Mouse (Mus musculus): Measurements from ENCODE around the gene Oas1h. TPM values are rescaled to one million over a fixed set of nuclear protein-coding genes. Genes with fewer than 3 reads are reported as not detected.

Gene Oas1h
- not detected in 2 replicates for polyA plus RNA-seq (2012)

GRCm38 (mm10) chr5:120861121-120861520, at the start of gene Oas1h:
TSS of gene Oas1h (plus strand) at chr5:120861421.

GRCm38 (mm10) chr5:120811951-120812819, 49.0 kb upstream of the Oas1h start, which contains the start of gene Oas1c:
TSS of gene Oas1c (minus strand) at chr5:120812514.

GRCm38 (mm10) chr5:120847067-120847466, 14.2 kb upstream of the Oas1h start, which contains the start of gene Oas1f:
TSS of gene Oas1f (plus strand) at chr5:120847367.

GRCm38 (mm10) chr5:120887413-120887812, 26.2 kb downstream of the Oas1h start, which contains the start of gene Oas1g:
TSS of gene Oas1g (minus strand) at chr5:120887613.

GRCm38 (mm10) chr5:120906791-120907733, 45.8 kb downstream of the Oas1h start, which contains the start of gene Oas1a:
TSS of gene Oas1a (minus strand) at chr5:120907521.

GRCm38 (mm10) chr5:120914204-120914603, 53.0 kb downstream of the Oas1h start, which contains the start of gene Oas1d:
TSS of gene Oas1d (plus strand) at chr5:120914536.

Other genes starting within 250 kb of the Oas1h start
- 23.5 and 24.3 TPM in 2 replicates for gene Rita1, start 248.8 kb upstream of the Oas1h start, polyA plus RNA-seq (2012)
- 111 and 152 TPM in 2 replicates for gene Ddx54, start 248.7 kb upstream of the Oas1h start, polyA plus RNA-seq (2012)
- gene Cfap73, start 227.2 kb upstream of the Oas1h start, polyA plus RNA-seq (2012), result not detected in 2 replicates
- 0.73 and 1.3 TPM in 2 replicates for gene Rasal1, start 212.6 kb upstream of the Oas1h start, polyA plus RNA-seq (2012)
- 0.38 and 1.0 TPM in 2 replicates for gene Dtx1, start 149.5 kb upstream of the Oas1h start, polyA plus RNA-seq (2012)
- gene Oas2, start 111.6 kb upstream of the Oas1h start, polyA plus RNA-seq (2012), result 0.39 and 0.81 TPM in 2 replicates
- 6.6 and 10.7 TPM in 2 replicates for gene Oas3, start 83.8 kb upstream of the Oas1h start, polyA plus RNA-seq (2012)
- gene Oas1e, start 65.9 kb upstream of the Oas1h start, polyA plus RNA-seq (2012), result not detected in 2 replicates
- gene Oas1c, start 48.9 kb upstream of the Oas1h start, polyA plus RNA-seq (2012), result 0.17 and 0.30 TPM in 2 replicates
- not detected in 2 replicates for gene Oas1f, start 14.1 kb upstream of the Oas1h start, polyA plus RNA-seq (2012)
- gene Oas1g, start 26.2 kb downstream of the Oas1h start, polyA plus RNA-seq (2012), result 2.8 and 5.4 TPM in 2 replicates
- 20.4 and 23.7 TPM in 2 replicates for gene Oas1a, start 46.1 kb downstream of the Oas1h start, polyA plus RNA-seq (2012)
- not detected in 2 replicates for gene Oas1d, start 53.1 kb downstream of the Oas1h start, polyA plus RNA-seq (2012)
- 0.03 and 0.05 TPM in 2 replicates for gene Rph3a, start 148.7 kb downstream of the Oas1h start, polyA plus RNA-seq (2012)